Mouse (Mus musculus): ENCODE results near the gene Lhcgr.

DNA sequence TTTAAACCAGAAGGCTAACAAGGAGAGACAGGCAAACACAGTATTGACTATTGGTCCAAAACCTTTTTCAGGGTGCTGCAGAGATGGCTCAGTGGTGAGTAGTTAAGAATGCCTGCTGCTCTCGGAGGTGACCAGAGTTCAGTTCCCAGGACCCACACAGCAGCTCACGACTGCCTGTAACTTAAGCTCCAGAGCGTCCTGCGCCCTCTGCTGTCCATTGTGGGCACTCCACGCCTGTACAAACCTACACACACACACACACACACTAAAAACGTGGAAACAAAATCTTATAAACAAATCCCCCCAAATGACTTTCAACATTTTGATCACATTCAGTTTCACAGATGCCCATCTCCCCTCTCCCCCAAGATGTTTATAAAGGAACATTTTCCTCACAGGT, 24.9 kb downstream of the Lhcgr start:
- TF ChIP-seq CTCF (IDR thresholded peaks at IDR 0.05; ENCODE audit: low read depth, low read length) (peak; percentile 35; the same call in 1 of the 2 replicates), POLR2A (IDR thresholded peaks at IDR 0.05; ENCODE audit: extremely low read depth, insufficient read depth, low read length) (no peak)

All from liver, adult 2 months (tissue).